Mouse (Mus musculus) granulocyte monocyte progenitor cell, adult 5-6 weeks (primary cell): ENCODE data around the gene Astl. TPM values are rescaled to one million over a fixed set of nuclear protein-coding genes. Genes with fewer than 3 reads are reported as not detected.

Experiments used
- ATAC-seq: replicated peaks from 2 replicates; pipeline ENCODE4 v1.8.0; 2016; ENCODE audit warnings: mild to moderate bottlenecking, moderate TSS enrichment, inconsistent platforms; ENCODE audit not compliant: poor library complexity, severe bottlenecking
- total RNA-seq, 2 experiments: library from RNA; stranded (forward) in 1 of 2; stranded (reverse) in 1 of 2; fragments of 200-712, 200-1000 nt in 1 of 2; fragments of >200 nt in 1 of 2; fragmentation: Nextera tagmentation in 1 of 2; gene quantifications; 2 replicates each; pipeline ENCODE4 v1.2.3; 2014 to 2017

The Astl gene
- total RNA-seq, 2 experiments from 2014 or later, result 0.21 TPM; not detected in 1

GRCm38 (mm10) chr2:127362459-127363281, 24.2 kb downstream of the Astl start, which contains the start of gene Adra2b:
Adra2b (plus strand) TSS chr2:127363208.
- peak; percentile 92 for ATAC-seq

- ATAC-seq, result no peak
These were observed 24.8 kb downstream of the Astl start for GRCm38 (mm10) chr2:127363282-127363652.

- ATAC-seq, result no peak
These were observed 25.3 kb downstream of the Astl start for GRCm38 (mm10) chr2:127363696-127364095.

- no peak for ATAC-seq
These were observed 26.0 kb downstream of the Astl start for GRCm38 (mm10) chr2:127364452-127364851.

GRCm38 (mm10) chr2:127367126-127367820, 28.8 kb downstream of the Astl start:
- no peak for ATAC-seq

GRCm38 (mm10) chr2:127369703-127370376, 31.4 kb downstream of the Astl start:
- ATAC-seq, result no peak

GRCm38 (mm10) chr2:127370561-127371483, 32.4 kb downstream of the Astl start:
- ATAC-seq, result no peak

GRCm38 (mm10) chr2:127371484-127371861, 33.0 kb downstream of the Astl start:
- ATAC-seq, result no peak

GRCm38 (mm10) chr2:127372082-127372481, 33.6 kb downstream of the Astl start:
- no peak for ATAC-seq

- ATAC-seq, result no peak
These were observed 35.7 kb downstream of the Astl start for GRCm38 (mm10) chr2:127374131-127374530.

GRCm38 (mm10) chr2:127375087-127375486, 36.6 kb downstream of the Astl start:
- no peak for ATAC-seq

- peak; percentile 75 for ATAC-seq
These were observed 37.4 kb downstream of the Astl start for GRCm38 (mm10) chr2:127375759-127376341.

- no peak for ATAC-seq
These were observed 38.1 kb downstream of the Astl start for GRCm38 (mm10) chr2:127376423-127377051.

- peak; percentile 36; the same call in 1 of the 2 replicates for ATAC-seq
These were observed 39.6 kb downstream of the Astl start for GRCm38 (mm10) chr2:127377942-127378610.

GRCm38 (mm10) chr2:127378611-127378990, 40.2 kb downstream of the Astl start:
- no peak for ATAC-seq

GRCm38 (mm10) chr2:127379250-127379649, 40.8 kb downstream of the Astl start:
- ATAC-seq, result no peak

GRCm38 (mm10) chr2:127383881-127384280, 45.4 kb downstream of the Astl start:
- ATAC-seq, result no peak

GRCm38 (mm10) chr2:127387521-127387920, 49.1 kb downstream of the Astl start:
- ATAC-seq, result no peak

GRCm38 (mm10) chr2:127390352-127390751, 51.9 kb downstream of the Astl start:
- no peak for ATAC-seq
